Mouse (Mus musculus) CH12.LX (cell line): ENCODE results near the gene Cd59a. TPM values are rescaled to one million over a fixed set of nuclear protein-coding genes. Genes with fewer than 3 reads are reported as not detected.

Experiments
- DNase-seq: peaks from one replicate; pipeline ENCODE4 v3.0.0-alpha.2; 2013; ENCODE audit errors: extremely low read depth
- H3K27ac ChIP-seq: 2 replicates; pipeline ENCODE4 v1.5.1; 2012; ENCODE audit warnings: low read depth, mild to moderate bottlenecking, control low read depth, moderate library complexity; ENCODE audit not compliant: insufficient read depth
- H3K27me3 ChIP-seq: replicated peaks from 2 replicates; pipeline ENCODE3; 2012; ENCODE audit warnings: inconsistent platforms
- H3K36me3 ChIP-seq, 2 experiments: replicated peaks in 1 of 2; 2 replicates each; pipeline versions ENCODE3 to v1.6.1; 2012; ENCODE audit warnings: inconsistent platforms in 1 of 2, low read length in 1 of 2, mild to moderate bottlenecking in 1 of 2, mixed read lengths in 1 of 2, moderate library complexity in 1 of 2; ENCODE audit not compliant: control insufficient read depth in 1 of 2, insufficient read depth in 1 of 2
- H3K4me1 ChIP-seq, 2 experiments: 2 replicates each; pipeline ENCODE4 v1.6.1; 2012; ENCODE audit warnings: inconsistent platforms in 1 of 2, moderate library complexity in 1 of 2; ENCODE audit not compliant: insufficient read depth in 2 of 2, control insufficient read depth in 1 of 2
- H3K4me2 ChIP-seq: 2 replicates; pipeline ENCODE4 v1.6.1; 2012; ENCODE audit warnings: low read depth, mild to moderate bottlenecking, control low read depth; ENCODE audit not compliant: poor library complexity, insufficient read depth, severe bottlenecking
- H3K4me3 ChIP-seq, 3 experiments: fragments of 150-350 bp in 1 of 3; sonication (generic) in 1 of 3; replicated peaks in 1 of 3; 2 replicates each; pipeline versions ENCODE3 to v1.5.1; 2011 to 2012; ENCODE audit warnings: low read depth in 2 of 3, low read length in 2 of 3, mild to moderate bottlenecking in 2 of 3, moderate library complexity in 2 of 3, control low read depth in 1 of 3, improper control_type of control experiment in 1 of 3, inconsistent platforms in 1 of 3, mixed read lengths in 1 of 3; ENCODE audit not compliant: poor library complexity in 1 of 3
- H3K79me2 ChIP-seq: replicated peaks from 2 replicates; pipeline ENCODE4 v1.6.1; 2012; ENCODE audit warnings: mild to moderate bottlenecking, moderate library complexity; ENCODE audit not compliant: control insufficient read depth, poor library complexity, insufficient read depth, severe bottlenecking; ENCODE audit errors: extremely low read depth
- H3K9ac ChIP-seq: 2 replicates; pipeline ENCODE4 v1.6.1; 2012; ENCODE audit warnings: low read depth, mild to moderate bottlenecking, control low read depth, moderate library complexity; ENCODE audit not compliant: insufficient read depth
- H3K9me3 ChIP-seq: replicated peaks from 2 replicates; pipeline ENCODE3; 2012; ENCODE audit warnings: low read length, inconsistent platforms, mixed read lengths
- BHLHE40 ChIP-seq: IDR thresholded peaks from 2 replicates; pipeline ENCODE4 v1.6.1; 2011; ENCODE audit warnings: mild to moderate bottlenecking, low read depth, low read length, improper control_type of control experiment
- CHD1 ChIP-seq: IDR thresholded peaks from 2 replicates; pipeline ENCODE4 v1.6.1; 2012; ENCODE audit warnings: low read depth, low read length, improper control_type of control experiment, inconsistent platforms
- CTCF ChIP-seq, 2 experiments: IDR thresholded peaks in 1 of 2; conservative IDR thresholded peaks in 1 of 2; 2 replicates each; pipeline ENCODE4 v1.5.1; 2011 to 2012; ENCODE audit warnings: low read depth in 2 of 2, low read length in 2 of 2, improper control_type of control experiment in 1 of 2, inconsistent platforms in 1 of 2, mild to moderate bottlenecking in 1 of 2, moderate library complexity in 1 of 2
- ELF1 ChIP-seq: IDR thresholded peaks from 2 replicates; pipeline ENCODE4 v1.6.1; 2014; ENCODE audit warnings: low read depth, mild to moderate bottlenecking, inconsistent platforms, low read length, improper control_type of control experiment
- EP300 ChIP-seq: IDR thresholded peaks from 2 replicates; pipeline ENCODE4 v1.6.1; 2011; ENCODE audit warnings: low read length, improper control_type of control experiment
- ETS1 ChIP-seq: conservative IDR thresholded peaks from 2 replicates; pipeline ENCODE4 v1.6.1; 2012; ENCODE audit warnings: low read depth, mild to moderate bottlenecking, inconsistent platforms, low read length, improper control_type of control experiment, moderate library complexity
- GABPA ChIP-seq: IDR thresholded peaks from 2 replicates; pipeline ENCODE4 v1.6.1; 2012; ENCODE audit warnings: low read depth, low read length, improper control_type of control experiment, inconsistent platforms; ENCODE audit not compliant: insufficient replicate concordance
- HCFC1 ChIP-seq: IDR thresholded peaks from 2 replicates; pipeline ENCODE4 v1.6.1; 2012; ENCODE audit warnings: low read depth, mild to moderate bottlenecking, inconsistent platforms, low read length, improper control_type of control experiment
- IRF4 ChIP-seq: IDR thresholded peaks from 2 replicates; pipeline ENCODE4 v1.6.1; 2014; ENCODE audit warnings: low read depth, mild to moderate bottlenecking, inconsistent platforms, low read length, improper control_type of control experiment
- JUN ChIP-seq: IDR thresholded peaks from 2 replicates; pipeline ENCODE4 v1.6.1; 2011; ENCODE audit warnings: low read depth, mild to moderate bottlenecking, low read length, improper control_type of control experiment, moderate library complexity; ENCODE audit not compliant: insufficient read depth
- JUND ChIP-seq: conservative IDR thresholded peaks from 2 replicates; pipeline ENCODE4 v1.6.1; 2011; ENCODE audit warnings: low read depth, low read length, improper control_type of control experiment
- KAT2A ChIP-seq: IDR thresholded peaks from 2 replicates; pipeline ENCODE4 v1.6.1; 2012; ENCODE audit warnings: low read length, improper control_type of control experiment, inconsistent platforms; ENCODE audit not compliant: insufficient replicate concordance
- MAFK ChIP-seq: IDR thresholded peaks from 2 replicates; pipeline ENCODE4 v1.6.1; 2011; ENCODE audit warnings: low read length, improper control_type of control experiment; ENCODE audit not compliant: insufficient replicate concordance
- MAX ChIP-seq: IDR thresholded peaks from 2 replicates; pipeline ENCODE4 v1.6.1; 2011; ENCODE audit warnings: low read length, improper control_type of control experiment
- MXI1 ChIP-seq: IDR thresholded peaks from 2 replicates; pipeline ENCODE4 v1.6.1; 2011; ENCODE audit warnings: mild to moderate bottlenecking, low read depth, low read length, improper control_type of control experiment
- MYC ChIP-seq: IDR thresholded peaks from 2 replicates; pipeline ENCODE4 v1.6.1; 2011; ENCODE audit warnings: low read depth, mild to moderate bottlenecking, improper control_type of control experiment, low read length
- NRF1 ChIP-seq: IDR thresholded peaks from 2 replicates; pipeline ENCODE4 v1.6.1; 2014; ENCODE audit warnings: low read depth, mild to moderate bottlenecking, inconsistent platforms, low read length, improper control_type of control experiment, moderate library complexity
- POLR2AphosphoS2 ChIP-seq: IDR thresholded peaks from 2 replicates; pipeline ENCODE4 v1.6.1; 2011; ENCODE audit warnings: low read depth, low read length, improper control_type of control experiment
- RAD21 ChIP-seq: IDR thresholded peaks from 2 replicates; pipeline ENCODE4 v1.6.1; 2011; ENCODE audit warnings: low read depth, mild to moderate bottlenecking, low read length, improper control_type of control experiment, moderate library complexity
- RCOR1 ChIP-seq: conservative IDR thresholded peaks from 2 replicates; pipeline ENCODE4 v1.6.1; 2012; ENCODE audit warnings: low read depth, mild to moderate bottlenecking, inconsistent platforms, low read length, improper control_type of control experiment
- SIN3A ChIP-seq: IDR thresholded peaks from 2 replicates; pipeline ENCODE4 v1.6.1; 2012; ENCODE audit warnings: low read length, improper control_type of control experiment, inconsistent platforms
- SMC3 ChIP-seq: IDR thresholded peaks from 2 replicates; pipeline ENCODE4 v1.6.1; 2011; ENCODE audit warnings: low read depth, low read length, improper control_type of control experiment
- TBP ChIP-seq: conservative IDR thresholded peaks from 2 replicates; pipeline ENCODE4 v1.6.1; 2011; ENCODE audit warnings: low read depth, low read length, improper control_type of control experiment
- TCF12 ChIP-seq: IDR thresholded peaks from 2 replicates; pipeline ENCODE4 v1.6.1; 2014; ENCODE audit warnings: low read depth, mild to moderate bottlenecking, inconsistent platforms, low read length, improper control_type of control experiment
- USF1 ChIP-seq: IDR thresholded peaks from 2 replicates; pipeline ENCODE4 v1.6.1; 2014; ENCODE audit warnings: low read depth, mild to moderate bottlenecking, inconsistent platforms, low read length, improper control_type of control experiment
- USF2 ChIP-seq: conservative IDR thresholded peaks from 2 replicates; pipeline ENCODE4 v1.6.1; 2011; ENCODE audit warnings: low read depth, low read length, improper control_type of control experiment
- ZC3H11A ChIP-seq: IDR thresholded peaks from 2 replicates; pipeline ENCODE4 v1.6.1; 2012; ENCODE audit warnings: low read depth, mild to moderate bottlenecking, inconsistent platforms, low read length, improper control_type of control experiment
- ZKSCAN1 ChIP-seq: IDR thresholded peaks from 2 replicates; pipeline ENCODE4 v1.6.1; 2012; ENCODE audit warnings: low read depth, inconsistent platforms, low read length, improper control_type of control experiment, borderline replicate concordance
- ZMIZ1 ChIP-seq: IDR thresholded peaks from 2 replicates; pipeline ENCODE4 v1.6.1; 2012; ENCODE audit warnings: low read depth, mild to moderate bottlenecking, inconsistent platforms, low read length, improper control_type of control experiment
- ZNF384 ChIP-seq: IDR thresholded peaks from 2 replicates; pipeline ENCODE4 v1.6.1; 2012; ENCODE audit warnings: low read depth, low read length, improper control_type of control experiment, inconsistent platforms
- dilution Hi-C: fragments of 300-500 bp; cut with MboI; formaldehyde crosslinking; loops from 2 replicates; pipeline ENCODE4 v1.14.3; 2020; ENCODE audit warnings: low sequenced_read_pairs; ENCODE audit not compliant: extremely low pct_unique_long_range_greater_than_20kb, extremely low pct_ligation_motif_present
- in situ Hi-C: fragments of 300-500 bp; cut with MboI; formaldehyde crosslinking; loops from 3 replicates; pipeline ENCODE4 v1.14.3; 2019; ENCODE audit warnings: low sequenced_read_pairs, low pct_ligation_motif_present, low pct_unique_long_range_greater_than_20kb, mixed read lengths
- polyA plus RNA-seq: library from polyadenylated mRNA; unstranded; fragments of >175 nt; gene quantifications from 2 replicates; pipeline ENCODE4 v1.2.1, GENCODE M21; 2012; ENCODE audit warnings: low read depth; ENCODE audit not compliant: insufficient read length
- total RNA-seq, 2 experiments: library from RNA; depleted of rRNA; stranded (reverse); fragments of 300-350 nt in 1 of 2; fragments of >200 nt in 1 of 2; gene quantifications; 2 replicates each; pipeline ENCODE4 v1.2.3; 2012 to 2014

Cd59a gene
- total and polyA plus RNA-seq, 3 experiments = 4.5 to 6.6 (median 4.8) TPM

DNA sequence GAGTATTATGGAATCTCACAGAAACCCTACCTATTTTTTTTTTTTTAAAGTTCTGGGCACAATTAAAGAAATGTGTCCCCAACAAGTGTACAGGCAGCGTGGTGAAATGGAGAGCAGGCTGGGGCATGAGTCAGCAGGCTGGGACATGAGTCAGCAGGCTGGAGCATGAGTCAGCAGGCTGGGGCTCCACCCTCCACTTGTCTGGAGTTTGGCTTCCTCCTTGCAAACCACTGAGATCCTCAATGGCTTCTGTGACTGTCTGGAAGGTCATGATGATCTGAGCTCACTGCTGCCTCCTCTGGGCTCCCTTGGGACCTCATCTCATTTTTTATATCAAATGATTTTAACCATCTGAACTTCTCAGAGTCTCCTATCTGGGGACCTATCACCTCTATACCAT is 50.4 kb downstream of the Cd59a start:
- peak; percentile 93 for DNase-seq
- Histone ChIP-seq H3K27me3 (no peaks in the 10 kb centered on the region), H3K4me1 (peaks cover 9 to 40% of the 10 kb centered on the region in 2 experiments), H3K27ac (no peak overlapping the region), H3K9me3 (no peaks in the 10 kb centered on the region), H3K79me2 (no peaks in the 10 kb centered on the region), H3K36me3 (no peaks in the 10 kb centered on the region), H3K4me2 (no peak overlapping the region), H3K9ac (no peak overlapping the region), H3K4me3 (no peak overlapping the region)
- TF ChIP-seq SMC3 (no peak), BHLHE40 (0 out of 2 replicates have a peak, but pooled peaks have one; percentile 14), GABPA (no peak), USF2 (no peak), ETS1 (peak; percentile 90), JUN (peak; percentile 62; the same call in 1 of the 2 replicates), MAX (peak; percentile 36; the same call in 1 of the 2 replicates), RAD21 (no peak; the same call in 1 of the 2 replicates), ELF1 (no peak), TCF12 (no peak), MXI1 (peak; percentile 83; the same call in 1 of the 2 replicates), JUND (peak; percentile 73), TBP (no peak), CHD1 (no peak), EP300 (peak; percentile 27; the same call in 1 of the 2 replicates), NRF1 (no peak), ZKSCAN1 (no peak), ZMIZ1 (no peak), IRF4 (0 out of 2 replicates have a peak, but pooled peaks have one; percentile 13), ZNF384 (no peak), MAFK (peak; percentile 99), POLR2AphosphoS2 (no peak), USF1 (no peak), KAT2A (no peak), MYC (no peak; the same call in 1 of the 2 replicates), CTCF (conservative IDR thresholded peaks at IDR 0.05 in 1 of 2, IDR thresholded peaks at IDR 0.05 in 1 of 2; ENCODE audit: low read depth in 2 of 2, low read length in 2 of 2) (peak in 1 of 2 experiments; percentile 41; a peak in 2 of 4 replicates), RCOR1 (no peak), ZC3H11A (no peak), SIN3A (peak; percentile 51), HCFC1 (peak; percentile 26; the same call in 1 of the 2 replicates)
- in situ Hi-C loops (loop anchor here (25.0 kb wide), 1 partner anchor 166 kb away; no protein-coding TSS in a partner anchor), dilution Hi-C loops (no loop called here)
